Mouse (Mus musculus): ENCODE measurements around the gene Cnksr3. TPM values are rescaled to one million over a fixed set of nuclear protein-coding genes. Genes with fewer than 3 reads are reported as not detected.
A peak's percentile ranks its signal among the peaks of the same experiment; 100 is the strongest.

Cnksr3 gene
- total and polyA plus RNA-seq, 2 experiments = 3.3 to 3.8 TPM

DNA sequence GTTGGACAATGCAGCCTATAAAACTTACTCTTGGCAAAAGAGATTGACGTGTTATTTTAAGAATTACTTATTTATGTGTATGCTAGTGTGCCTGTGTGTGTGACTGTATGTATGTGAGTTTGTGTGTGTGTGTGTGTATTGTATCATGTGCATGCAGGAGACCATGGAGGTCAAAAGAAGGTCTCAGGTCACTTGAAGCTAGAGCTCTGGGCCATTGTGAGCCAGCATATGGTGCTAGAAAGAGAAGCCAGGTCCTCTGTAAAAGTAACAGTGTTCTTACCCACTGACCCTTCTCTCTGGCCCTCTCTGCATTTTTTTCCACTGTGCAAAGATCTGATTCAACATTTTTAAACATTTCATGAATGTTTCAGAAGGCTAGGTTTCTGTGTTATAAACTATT is 134.1 kb downstream of the Cnksr3 start:
- no peaks in the 10 kb centered on the region for H3K27me3 ChIP-seq (ENCODE audit: control insufficient read depth, insufficient read depth, low read length)
- no peaks in the 10 kb centered on the region for H3K36me3 ChIP-seq (ENCODE audit: control insufficient read depth, insufficient read depth, low read length)
- H3K4me1 ChIP-seq (ENCODE audit: control insufficient read depth, insufficient read depth, low read length) = no peaks in the 10 kb centered on the region
- no peak for DNase-seq (ENCODE audit: extremely low read depth, low read depth, low spot score)
- no peaks in the 10 kb centered on the region for H3K79me2 ChIP-seq (ENCODE audit: control insufficient read depth, insufficient read depth, low read length)
- WGBS = 89% methylated on average over 1 of the region's 1 CpGs
- no peak overlapping the region for H3K27ac ChIP-seq (replicated peaks; ENCODE audit: insufficient read depth, low read depth, low read length)
- H3K9ac ChIP-seq (ENCODE audit: low read depth, low read length) = no peak overlapping the region
- no peak overlapping the region for H3K4me3 ChIP-seq (ENCODE audit: insufficient read depth, low read depth, low read length)
- no peak for TF ChIP-seq CTCF (IDR thresholded peaks at IDR 0.05; ENCODE audit: low read depth, low read length)

GRCm38 (mm10) chr10:7077389-7077808 is 134.6 kb downstream of the Cnksr3 start:
- H3K27me3 ChIP-seq (ENCODE audit: control insufficient read depth, insufficient read depth, low read length) = no peaks in the 10 kb centered on the region
- no peak overlapping the region for H3K9ac ChIP-seq (ENCODE audit: low read depth, low read length)
- 78% methylated on average over 7 of the region's 7 CpGs for WGBS
- DNase-seq (ENCODE audit: extremely low read depth, low read depth, low spot score) = no peak
- no peak overlapping the region for H3K4me3 ChIP-seq (ENCODE audit: insufficient read depth, low read depth, low read length)
- no peaks in the 10 kb centered on the region for H3K79me2 ChIP-seq (ENCODE audit: control insufficient read depth, insufficient read depth, low read length)
- no peaks in the 10 kb centered on the region for H3K4me1 ChIP-seq (ENCODE audit: control insufficient read depth, insufficient read depth, low read length)
- no peak overlapping the region for H3K27ac ChIP-seq (replicated peaks; ENCODE audit: insufficient read depth, low read depth, low read length)
- H3K36me3 ChIP-seq (ENCODE audit: control insufficient read depth, insufficient read depth, low read length) = no peaks in the 10 kb centered on the region
- TF ChIP-seq POLR2A (IDR thresholded peaks at IDR 0.05; ENCODE audit: extremely low read depth, insufficient read depth, low read length) = no peak

GRCm38 (mm10) chr10:7076662-7077211 is 135.3 kb downstream of the Cnksr3 start:
- Histone ChIP-seq H3K36me3 (ENCODE audit: control insufficient read depth, insufficient read depth, low read length) (no peaks in the 10 kb centered on the region), H3K4me1 (ENCODE audit: control insufficient read depth, insufficient read depth, low read length) (no peaks in the 10 kb centered on the region), H3K4me3 (ENCODE audit: insufficient read depth, low read depth, low read length) (no peak overlapping the region), H3K79me2 (ENCODE audit: control insufficient read depth, insufficient read depth, low read length) (no peaks in the 10 kb centered on the region), H3K27ac (replicated peaks; ENCODE audit: insufficient read depth, low read depth, low read length) (no peak overlapping the region), H3K9ac (ENCODE audit: low read depth, low read length) (no peak overlapping the region), H3K27me3 (ENCODE audit: control insufficient read depth, insufficient read depth, low read length) (no peaks in the 10 kb centered on the region)
- no peak for DNase-seq (ENCODE audit: extremely low read depth, low read depth, low spot score)
- TF ChIP-seq POLR2A (IDR thresholded peaks at IDR 0.05; ENCODE audit: extremely low read depth, insufficient read depth, low read length) = no peak
- WGBS = 65% methylated on average over 7 of the region's 8 CpGs

- Histone ChIP-seq H3K79me2 (ENCODE audit: control insufficient read depth, insufficient read depth, low read length) (no peaks in the 10 kb centered on the region), H3K4me3 (ENCODE audit: insufficient read depth, low read depth, low read length) (no peak overlapping the region), H3K27ac (replicated peaks; ENCODE audit: insufficient read depth, low read depth, low read length) (no peak overlapping the region), H3K27me3 (ENCODE audit: control insufficient read depth, insufficient read depth, low read length) (no peaks in the 10 kb centered on the region), H3K9ac (ENCODE audit: low read depth, low read length) (no peak overlapping the region), H3K36me3 (ENCODE audit: control insufficient read depth, insufficient read depth, low read length) (no peaks in the 10 kb centered on the region), H3K4me1 (ENCODE audit: control insufficient read depth, insufficient read depth, low read length) (no peaks in the 10 kb centered on the region)
- 18% methylated on average over 8 of the region's 8 CpGs for WGBS
- peak; percentile 23 for DNase-seq (ENCODE audit: extremely low read depth, low read depth, low spot score)
- TF ChIP-seq CTCF (IDR thresholded peaks at IDR 0.05; ENCODE audit: low read depth, low read length) = peak; percentile 92
- TF ChIP-seq POLR2A (IDR thresholded peaks at IDR 0.05; ENCODE audit: extremely low read depth, insufficient read depth, low read length) = no peak
Measured at GRCm38 (mm10) chr10:7076201-7076600, 135.8 kb downstream of the Cnksr3 start.

GRCm38 (mm10) chr10:7075661-7076060 is 136.4 kb downstream of the Cnksr3 start:
- Histone ChIP-seq H3K9ac (ENCODE audit: low read depth, low read length) (no peak overlapping the region), H3K4me1 (ENCODE audit: control insufficient read depth, insufficient read depth, low read length) (no peaks in the 10 kb centered on the region), H3K36me3 (ENCODE audit: control insufficient read depth, insufficient read depth, low read length) (no peaks in the 10 kb centered on the region), H3K27ac (replicated peaks; ENCODE audit: insufficient read depth, low read depth, low read length) (no peak overlapping the region), H3K4me3 (ENCODE audit: insufficient read depth, low read depth, low read length) (no peak overlapping the region), H3K79me2 (ENCODE audit: control insufficient read depth, insufficient read depth, low read length) (no peaks in the 10 kb centered on the region), H3K27me3 (ENCODE audit: control insufficient read depth, insufficient read depth, low read length) (no peaks in the 10 kb centered on the region)
- 94% methylated on average over 2 of the region's 2 CpGs for WGBS
- DNase-seq (ENCODE audit: extremely low read depth, low read depth, low spot score) = no peak
- no peak for TF ChIP-seq CTCF (IDR thresholded peaks at IDR 0.05; ENCODE audit: low read depth, low read length)
- no peak for TF ChIP-seq POLR2A (IDR thresholded peaks at IDR 0.05; ENCODE audit: extremely low read depth, insufficient read depth, low read length)

DNA sequence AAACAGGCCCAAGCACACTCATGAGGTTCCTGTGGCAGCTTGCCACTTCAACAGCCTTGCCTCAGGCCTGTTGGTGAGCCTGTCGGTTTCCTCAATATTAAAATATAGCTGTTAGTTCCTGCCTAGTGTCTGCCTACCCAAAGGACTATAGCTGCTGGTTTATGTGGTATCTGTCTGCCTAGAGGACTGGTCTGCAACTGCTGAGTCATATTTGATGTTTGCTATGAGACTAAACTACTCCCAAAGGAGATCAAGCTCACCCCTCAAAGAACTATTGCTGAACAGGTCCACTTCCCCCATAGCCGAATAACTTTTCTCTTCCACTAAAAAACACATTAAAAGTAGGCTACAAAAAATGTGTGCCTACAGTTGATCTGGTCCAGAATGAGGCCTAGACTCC is 137.8 kb downstream of the Cnksr3 start:
- H3K9ac ChIP-seq (ENCODE audit: low read depth, low read length) = no peak overlapping the region
- no peaks in the 10 kb centered on the region for H3K79me2 ChIP-seq (ENCODE audit: control insufficient read depth, insufficient read depth, low read length)
- no peak overlapping the region for H3K27ac ChIP-seq (replicated peaks; ENCODE audit: insufficient read depth, low read depth, low read length)
- no peak overlapping the region for H3K4me3 ChIP-seq (ENCODE audit: insufficient read depth, low read depth, low read length)
- TF ChIP-seq CTCF (IDR thresholded peaks at IDR 0.05; ENCODE audit: low read depth, low read length) (no peak), POLR2A (IDR thresholded peaks at IDR 0.05; ENCODE audit: extremely low read depth, insufficient read depth, low read length) (no peak)
- no peaks in the 10 kb centered on the region for H3K4me1 ChIP-seq (ENCODE audit: control insufficient read depth, insufficient read depth, low read length)
- no peaks in the 10 kb centered on the region for H3K36me3 ChIP-seq (ENCODE audit: control insufficient read depth, insufficient read depth, low read length)
- no peak for DNase-seq (ENCODE audit: extremely low read depth, low read depth, low spot score)
- H3K27me3 ChIP-seq (ENCODE audit: control insufficient read depth, insufficient read depth, low read length) = no peaks in the 10 kb centered on the region
- 87% methylated on average over 2 of the region's 2 CpGs for WGBS
